Mouse (Mus musculus) left cerebral cortex, adult 2 months (tissue): Measurements from ENCODE around the gene Cgas. TPM values are rescaled to one million over a fixed set of nuclear protein-coding genes. Genes with fewer than 3 reads are reported as not detected.
"Not testable (repeated sequence)": the region's sequence is repeated elsewhere in the genome, so short reads cannot be mapped to it uniquely, and the experiment has no call there.

Experiments
- DNase-seq, 2 experiments: peaks; one replicate each; pipeline ENCODE4 v3.0.0; 2021 to 2022; ENCODE audit warnings: low spot score in 2 of 2, mixed read lengths in 1 of 2; ENCODE audit errors: extremely low spot score in 1 of 2
- H3K27ac ChIP-seq: fragments of 200-600 bp; 2 replicates; pipeline ENCODE4 v1.8.1; 2022
- H3K4me3 ChIP-seq: fragments of 200-600 bp; 2 replicates; pipeline ENCODE4 v1.8.1; 2022
- CTCF ChIP-seq: fragments of 200-600 bp; IDR thresholded peaks from 2 replicates; pipeline ENCODE4 v1.8.1; 2022; ENCODE audit warnings: antibody characterized with exemption, mild to moderate bottlenecking, moderate library complexity
- intact Hi-C: fragments of 180-260 bp; cut with DNase I; formaldehyde crosslinking; loops from one replicate; pipeline ENCODE4 v1.15.1; 2025
- long read RNA-seq, 2 experiments: library from polyadenylated mRNA; stranded (forward); transcript quantifications; one replicate each; pipeline ENCODE4 v2.0.0; 2021; ENCODE audit warnings: borderline mapping rate in 2 of 2
- total RNA-seq, 2 experiments: library from RNA; stranded (reverse); gene quantifications; 2 replicates each; pipeline ENCODE4 v1.2.3; 2021

Cgas gene
- total RNA-seq, result under 1 TPM; 0.35 to 0.52 TPM
- long read RNA-seq, experiment 1, full-length matches to known transcripts, result 1 of 1 reads
- long read RNA-seq, experiment 1, partial matches to known transcripts, result 0 of 1 reads
- long read RNA-seq, experiment 1, other reads (novel, unspliced or antisense), result 0 of 1 reads
- long read RNA-seq, experiment 2, result 0 reads

DNA sequence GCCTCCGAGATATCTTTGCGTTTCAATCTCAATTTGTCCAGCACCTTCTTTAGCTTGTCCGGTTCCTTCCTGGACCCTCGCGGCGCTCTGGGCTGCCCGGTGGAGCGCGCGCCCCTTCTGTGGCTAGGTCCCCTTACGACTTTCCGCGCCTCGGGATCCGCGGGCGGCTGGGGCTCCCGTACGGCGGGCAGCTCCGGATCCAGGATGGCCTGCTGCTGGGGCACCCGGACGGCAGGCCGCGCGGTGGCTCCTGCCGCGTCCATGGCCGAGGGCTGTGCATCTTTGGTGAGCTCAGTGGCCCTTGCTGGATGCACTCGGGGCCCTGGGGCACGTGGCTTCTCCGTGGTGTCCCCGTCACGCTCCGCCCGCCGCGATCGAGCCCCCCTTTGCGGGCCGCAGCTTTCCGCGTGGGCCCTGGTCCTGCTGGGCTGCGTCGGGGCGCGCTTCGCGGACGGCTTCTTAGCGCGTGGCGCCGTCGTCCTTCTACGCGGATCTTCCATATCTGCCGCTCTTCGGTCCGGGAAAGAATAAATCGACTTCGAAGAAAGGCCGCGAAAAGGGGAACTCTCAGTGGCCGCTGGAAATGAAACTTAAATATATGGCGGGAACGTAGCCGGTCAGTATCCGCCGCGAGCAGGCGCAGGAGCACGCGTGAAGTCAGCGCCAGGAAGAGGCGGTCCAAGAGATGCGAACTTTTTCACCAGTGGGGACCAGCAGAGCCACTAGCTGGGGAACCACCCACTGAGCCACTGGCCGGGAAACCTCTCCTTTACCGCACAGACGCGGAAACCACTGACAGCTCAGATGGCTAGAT, at the start of gene Cgas:
Gene Cgas (minus strand): TSS at position 659 of the 814 bp plus-strand sequence.
- intact Hi-C loops, result no loop called here
- H3K27ac ChIP-seq, result no peak within 1 kb of the TSS
- peak within 1 kb of the TSS; percentile 43 for H3K4me3 ChIP-seq
- peak; percentile 23 to 24 for DNase-seq
- TF ChIP-seq CTCF, result no peak

DNA sequence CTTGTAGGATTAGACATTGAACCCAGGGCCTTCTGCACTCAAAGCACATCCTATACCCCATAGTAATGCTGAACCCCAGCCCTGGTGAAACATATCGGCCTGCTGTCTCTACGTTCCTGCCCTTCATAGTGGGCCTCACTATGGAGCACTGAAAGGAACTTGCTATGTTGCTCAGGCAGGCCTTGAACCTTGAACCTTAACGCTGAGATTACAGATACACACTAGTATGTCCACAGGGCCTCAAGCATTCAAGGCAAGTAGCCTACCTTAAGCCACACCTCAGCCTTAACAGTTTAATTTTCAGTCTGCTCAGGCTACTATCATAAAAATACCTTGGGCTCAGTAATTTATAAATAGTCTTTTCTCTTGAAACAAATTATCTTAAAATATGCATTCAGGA, 49.2 kb upstream of the Cgas start:
- no peak for TF ChIP-seq CTCF
- Histone ChIP-seq H3K27ac (no peak overlapping the region), H3K4me3 (no peak overlapping the region)
- intact Hi-C loops, result no loop called here
- DNase-seq, result no peak

DNA sequence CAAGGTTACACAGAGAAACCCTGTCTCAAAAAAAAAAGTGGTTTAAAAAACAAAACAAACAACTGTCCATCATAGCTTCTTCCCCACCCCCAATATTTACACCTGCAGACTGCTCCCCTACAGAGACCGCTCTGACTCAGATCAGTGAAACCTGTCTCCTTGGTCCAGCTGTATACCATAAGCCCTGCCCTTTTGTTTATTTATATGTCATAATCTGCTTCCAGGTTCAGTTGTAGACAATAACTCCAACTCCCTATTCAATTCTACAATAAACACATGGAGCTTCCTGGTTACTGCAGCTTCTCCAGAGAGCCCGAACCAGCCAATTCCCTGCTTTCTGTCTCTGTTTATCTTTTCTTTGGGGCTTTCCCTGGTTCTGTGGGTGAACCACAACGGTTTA, 48.1 kb upstream of the Cgas start:
- no peak for DNase-seq
- no peak overlapping the region for H3K27ac ChIP-seq
- intact Hi-C loops, result no loop called here
- no peak overlapping the region for H3K4me3 ChIP-seq
- TF ChIP-seq CTCF, result no peak

DNA sequence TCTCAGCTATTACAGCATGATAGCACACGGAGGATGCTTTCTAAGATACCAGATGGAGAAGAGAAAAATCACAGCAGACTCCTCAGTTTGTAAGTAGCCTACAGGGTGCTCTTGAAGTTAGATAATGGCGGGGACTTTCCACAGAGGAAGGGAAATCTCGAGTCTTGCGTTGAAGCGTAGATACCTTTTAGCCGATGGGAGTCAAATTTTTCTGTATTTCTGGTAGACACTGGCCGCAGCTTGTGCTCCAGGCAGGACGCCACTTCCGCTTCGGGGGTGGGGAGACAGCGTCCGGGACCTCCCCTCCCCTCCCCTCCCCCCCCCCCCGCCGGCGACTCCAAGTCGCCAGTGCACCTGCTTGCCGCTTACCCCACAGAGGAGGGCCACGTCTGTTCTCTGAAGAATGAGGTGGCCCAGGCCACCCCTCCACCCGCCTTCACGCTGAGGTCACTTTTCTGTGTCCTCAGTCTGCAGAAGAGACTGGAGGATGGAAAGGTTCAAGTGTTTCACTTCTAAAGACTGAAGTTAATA, 45.9 kb upstream of the Cgas start, which contains the start of gene Eef1a1:
Gene Eef1a1 (minus strand): TSS at position 262 of the 531 bp plus-strand sequence.
- intact Hi-C loops, result no loop called here
- H3K4me3 ChIP-seq, result peak within 1 kb of the TSS; percentile 61
- peak within 1 kb of the TSS; percentile 62 for H3K27ac ChIP-seq
- DNase-seq, result peak in 1 of 2 experiments; percentile 36
- no peak for TF ChIP-seq CTCF

DNA sequence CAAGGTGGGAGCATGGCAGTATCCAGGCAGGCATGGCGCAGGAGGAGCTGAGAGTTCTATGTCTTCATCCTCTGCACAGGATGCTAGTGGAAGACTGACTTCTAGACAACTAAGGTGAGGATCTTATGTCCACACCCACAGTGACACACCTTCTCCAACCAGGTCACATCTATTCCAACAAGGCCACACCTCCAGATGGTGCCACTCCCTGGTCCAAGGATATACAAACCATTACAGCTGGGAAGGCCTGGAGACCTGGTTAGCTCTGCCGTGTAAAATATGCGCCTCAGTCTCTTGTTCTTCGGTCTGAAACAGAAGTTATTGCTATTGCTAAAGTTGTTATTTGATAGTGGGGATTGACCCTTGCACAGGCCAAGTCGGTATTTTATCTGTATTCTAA, 45.0 kb upstream of the Cgas start:
- H3K4me3 ChIP-seq, intact Hi-C loops, H3K27ac ChIP-seq, DNase-seq: not testable (repeated sequence)

DNA sequence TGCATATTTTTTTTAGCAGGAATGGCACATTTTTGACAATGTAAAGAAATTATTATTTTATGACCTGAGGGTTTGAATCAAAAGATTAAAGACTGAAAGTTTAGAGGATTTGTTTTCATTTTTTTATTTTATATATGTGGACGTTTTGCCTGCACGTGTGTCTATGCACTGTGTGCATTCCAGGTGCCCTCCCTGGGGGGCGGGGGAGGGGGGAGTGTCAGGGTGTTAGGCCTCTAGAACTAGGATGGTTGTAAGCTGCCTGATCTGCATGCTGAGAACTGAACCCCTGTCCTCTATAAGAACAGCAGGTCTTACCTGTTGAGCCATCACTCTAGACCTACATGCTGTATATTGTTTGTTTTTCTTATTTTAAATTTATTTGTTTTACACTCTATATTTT, 41.6 kb upstream of the Cgas start:
- no peak for TF ChIP-seq CTCF
- H3K4me3 ChIP-seq, result no peak overlapping the region
- intact Hi-C loops, result no loop called here

DNA sequence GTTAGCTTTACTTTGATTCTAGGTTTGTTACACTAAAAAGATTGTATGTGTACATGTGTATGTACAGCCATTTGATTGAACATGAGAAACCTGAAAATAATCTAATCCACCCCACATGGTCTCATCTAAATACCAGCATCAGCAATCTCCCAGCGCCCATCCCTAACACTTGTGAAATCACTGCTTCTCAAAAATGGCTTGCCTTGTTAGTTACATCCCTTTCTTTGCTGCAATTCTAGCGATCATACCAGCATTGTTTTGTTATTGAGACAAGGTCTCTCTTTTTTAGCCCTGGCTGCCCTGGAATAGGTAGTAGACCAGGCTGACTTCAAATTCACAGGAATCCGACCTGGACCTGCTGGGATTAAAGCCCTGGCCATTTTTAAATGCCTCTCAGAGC, 39.3 kb upstream of the Cgas start:
- Histone ChIP-seq H3K4me3 (peak overlapping the region; percentile 63), H3K27ac (peak overlapping the region; percentile 92)
- no peak for DNase-seq
- intact Hi-C loops, result no loop called here
- no peak for TF ChIP-seq CTCF

More for the DNA sequence above, 41.6 kb upstream of the Cgas start:
- DNase-seq, result no peak
- H3K27ac ChIP-seq, result no peak overlapping the region

DNA sequence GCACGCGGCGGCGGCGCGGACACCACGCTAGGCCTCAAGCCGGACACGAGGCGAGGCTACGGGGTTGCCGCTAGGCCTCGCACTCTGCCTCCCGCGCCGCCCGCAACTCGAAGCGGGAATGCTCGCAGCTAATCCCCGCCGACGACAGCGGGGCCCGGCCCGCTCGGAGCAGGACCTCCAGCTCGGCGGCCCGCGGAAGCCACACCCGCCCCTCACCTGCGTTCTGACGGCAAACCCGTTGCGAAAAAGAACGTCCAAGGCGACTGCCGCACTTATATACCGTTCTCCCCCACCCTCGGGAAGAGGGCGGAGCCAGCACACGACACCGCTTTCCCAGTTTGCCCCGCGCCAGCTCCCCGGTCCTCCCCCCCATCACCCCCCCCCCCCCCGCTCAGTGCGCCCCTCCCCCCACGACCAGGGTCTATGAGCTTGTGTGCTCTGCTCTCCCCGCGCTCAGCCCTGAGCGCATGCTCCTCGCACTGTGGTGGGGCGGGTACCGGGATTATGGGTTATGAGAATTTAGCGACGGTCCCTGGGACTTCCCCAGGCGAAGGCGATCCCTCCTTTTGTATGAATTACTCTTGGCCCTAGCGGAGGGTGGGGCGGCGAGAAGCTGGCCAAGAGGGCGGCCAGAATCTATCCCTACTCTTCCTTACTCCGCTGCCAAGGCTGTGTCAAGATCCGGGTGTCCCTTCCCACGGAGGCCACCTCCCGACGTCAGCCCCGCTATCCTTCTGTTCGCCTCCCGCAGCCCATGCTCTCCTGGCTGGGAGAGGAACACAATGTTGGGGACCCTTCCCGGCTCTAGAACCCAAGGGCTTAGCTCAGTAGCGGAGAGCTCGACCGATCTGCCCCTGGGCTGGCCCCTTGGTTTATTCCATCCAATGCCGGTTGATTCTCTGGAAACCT, 38.6 kb upstream of the Cgas start:
- peak overlapping the region; percentile 98 for H3K27ac ChIP-seq
- intact Hi-C loops, result loop anchor here (1.0 to 2.0 kb wide), 2 partner anchors 33 to 46 kb away; partner anchors contain the start of genes Gm17324 and Mto1
- no peak; the same call in 1 of the 2 replicates for TF ChIP-seq CTCF
- peak overlapping the region; percentile 70 for H3K4me3 ChIP-seq
- DNase-seq, result peak; percentile 93 to 96

DNA sequence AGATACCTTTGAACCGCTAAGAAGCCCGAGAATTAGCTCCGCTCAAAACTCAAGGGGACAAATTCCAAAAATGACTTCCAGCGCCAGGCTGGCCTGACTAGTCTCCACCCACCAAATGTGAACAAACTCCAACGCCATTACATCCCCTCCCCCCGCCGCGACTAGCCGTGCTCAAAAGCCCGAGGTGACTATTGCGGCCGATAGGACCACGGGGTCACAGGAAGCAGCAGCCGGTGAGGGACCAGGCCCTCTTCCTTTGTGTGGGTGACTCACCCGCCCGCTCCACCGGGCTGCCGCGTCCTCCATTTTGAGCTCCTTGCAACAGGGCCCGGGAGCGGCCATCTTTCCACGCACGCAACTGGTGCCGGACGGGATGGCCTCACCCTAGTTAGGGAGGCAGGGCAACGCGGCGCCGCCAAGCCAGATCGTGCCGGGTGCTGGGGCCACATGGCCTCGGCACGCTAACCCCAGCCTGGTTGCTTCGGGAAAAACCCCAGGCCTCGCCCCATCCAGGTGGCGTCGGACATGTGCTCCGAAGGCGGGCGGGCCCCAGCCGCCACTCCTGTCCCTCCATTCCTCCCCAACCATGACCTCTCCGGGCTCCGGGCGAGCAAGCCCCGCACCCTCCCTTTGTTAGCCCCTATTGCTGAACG, 37.8 kb upstream of the Cgas start:
- TF ChIP-seq CTCF, result no peak
- intact Hi-C loops, result loop anchor here (1.0 to 2.0 kb wide), 2 partner anchors 32 to 46 kb away; partner anchors contain the start of genes Gm17324 and Mto1
- Histone ChIP-seq H3K4me3 (peak overlapping the region; percentile 70), H3K27ac (peak overlapping the region; percentile 98)
- peak; percentile 71 to 76 for DNase-seq

DNA sequence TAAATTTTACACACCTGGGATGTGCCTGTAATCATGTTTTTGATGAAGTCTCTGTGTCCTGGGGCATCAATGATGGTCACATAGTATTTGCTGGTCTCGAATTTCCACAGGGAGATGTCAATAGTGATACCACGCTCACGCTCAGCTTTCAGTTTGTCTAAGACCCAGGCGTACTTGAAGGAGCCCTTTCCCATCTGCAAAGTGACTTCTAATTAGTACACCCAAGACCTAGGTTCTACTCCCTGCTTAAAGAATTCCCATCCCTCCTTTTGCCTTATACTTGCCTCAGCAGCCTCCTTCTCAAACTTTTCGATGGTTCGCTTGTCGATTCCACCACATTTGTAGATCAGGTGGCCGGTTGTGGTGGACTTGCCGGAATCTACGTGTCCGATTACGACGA, 37.2 kb upstream of the Cgas start:
- intact Hi-C loops, result loop anchor here (2.0 kb wide), 1 partner anchor 31 kb away; the partner anchor contains the start of genes Gm17324 and Mto1
- not testable (repeated sequence) for DNase-seq
- Histone ChIP-seq H3K4me3 (peak overlapping the region; percentile 70), H3K27ac (peak overlapping the region; percentile 98)

DNA sequence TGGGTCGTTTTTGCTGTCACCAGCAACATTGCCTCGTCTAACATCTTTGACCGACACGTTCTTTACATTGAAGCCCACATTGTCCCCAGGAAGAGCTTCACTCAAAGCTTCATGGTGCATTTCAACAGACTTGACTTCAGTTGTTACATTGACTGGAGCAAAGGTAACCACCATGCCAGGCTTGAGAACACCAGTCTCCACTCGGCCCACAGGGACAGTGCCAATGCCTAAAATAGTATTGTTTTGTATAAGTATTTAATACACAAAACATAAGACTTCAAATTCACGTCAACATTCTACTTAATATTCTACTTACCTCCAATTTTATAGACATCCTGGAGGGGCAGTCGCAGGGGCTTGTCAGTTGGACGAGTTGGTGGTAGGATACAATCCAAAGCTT, 36.3 kb upstream of the Cgas start:
- H3K4me3 ChIP-seq, H3K27ac ChIP-seq, DNase-seq, intact Hi-C loops: not testable (repeated sequence)

DNA sequence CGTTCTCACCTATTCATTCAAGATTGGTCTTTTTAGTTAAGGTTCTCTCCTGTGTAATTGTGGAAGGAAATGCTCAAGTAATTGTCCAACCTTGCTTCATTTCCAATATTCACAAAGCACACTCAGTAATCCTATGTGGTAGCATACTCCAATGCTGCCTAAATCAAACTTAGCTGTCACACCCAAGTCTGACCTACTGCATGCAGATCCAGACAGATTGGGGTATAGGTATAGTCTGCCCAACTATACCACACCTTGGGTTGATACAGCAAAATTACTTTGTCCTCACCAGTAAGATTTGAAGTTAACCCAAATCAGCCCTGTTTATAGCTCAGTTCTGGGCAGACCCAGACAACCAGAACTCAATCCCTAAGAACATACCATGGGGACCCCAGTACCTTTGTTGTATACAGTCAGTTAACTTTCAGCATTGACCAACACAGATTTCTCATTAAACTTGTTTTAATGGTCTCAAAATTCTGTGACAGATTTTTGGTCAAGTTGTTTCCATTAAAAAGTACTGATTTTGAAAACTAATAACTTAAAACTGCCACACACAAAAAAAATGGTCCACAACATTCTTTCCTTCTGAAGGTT, 35.1 kb upstream of the Cgas start:
- intact Hi-C loops, H3K4me3 ChIP-seq, H3K27ac ChIP-seq: not testable (repeated sequence)

More for the DNA sequence above, 35.1 kb upstream of the Cgas start:
- not testable (repeated sequence) for DNase-seq
